Mouse (Mus musculus) lung, postnatal 0 days (tissue): ENCODE measurements around the gene Sytl3. TPM values are rescaled to one million over a fixed set of nuclear protein-coding genes. Genes with fewer than 3 reads are reported as not detected.
"Not testable (repeated sequence)": the region's sequence is repeated elsewhere in the genome, so short reads cannot be mapped to it uniquely, and the experiment has no call there.

ENCODE experiments used
- ATAC-seq: fragments of 200-750 bp; cut with Nextera tagmentation; 2 replicates; pipeline ENCODE4 v1.8.0; 2017; ENCODE audit warnings: moderate library complexity
- DNase-seq: peaks from one replicate; pipeline ENCODE4 v3.0.0-alpha.2; 2016; ENCODE audit warnings: low spot score
- H3K27ac ChIP-seq: fragments of 300-500 bp; sonication (generic); 2 replicates; pipeline ENCODE4 v1.5.1; 2014; ENCODE audit warnings: antibody characterized with exemption, mild to moderate bottlenecking, low read length, mixed read lengths
- H3K27me3 ChIP-seq: fragments of 300-500 bp; sonication (generic); replicated peaks from 2 replicates; pipeline ENCODE4 v1.6.1; 2014; ENCODE audit warnings: low read length, mixed read lengths; ENCODE audit not compliant: insufficient read depth
- H3K36me3 ChIP-seq: fragments of 300-500 bp; sonication (generic); 2 replicates; pipeline ENCODE4 v1.6.1; 2014; ENCODE audit warnings: low read length, mixed read lengths; ENCODE audit not compliant: insufficient read depth
- H3K4me1 ChIP-seq: fragments of 300-500 bp; sonication (generic); 2 replicates; pipeline ENCODE4 v1.6.1; 2014; ENCODE audit warnings: antibody characterized with exemption, low read depth, low read length, mixed read lengths; ENCODE audit not compliant: insufficient read depth
- H3K4me2 ChIP-seq: fragments of 300-500 bp; sonication (generic); replicated peaks from 2 replicates; pipeline ENCODE4 v1.6.1; 2014; ENCODE audit warnings: low read depth, mild to moderate bottlenecking, low read length, moderate library complexity, mixed read lengths
- H3K4me3 ChIP-seq: fragments of 300-500 bp; sonication (generic); 2 replicates; pipeline ENCODE4 v1.5.1; 2014; ENCODE audit warnings: low read depth, low read length
- H3K9ac ChIP-seq: fragments of 300-500 bp; sonication (generic); replicated peaks from 2 replicates; pipeline ENCODE4 v1.6.1; 2014; ENCODE audit warnings: low read depth, mild to moderate bottlenecking
- H3K9me3 ChIP-seq: fragments of 300-500 bp; sonication (generic); 2 replicates; pipeline ENCODE4 v1.6.1; 2016; ENCODE audit warnings: low read length, mixed read lengths
- CTCF ChIP-seq: IDR thresholded peaks from 2 replicates; pipeline ENCODE4 v1.5.1; 2016; ENCODE audit warnings: antibody characterized with exemption, mild to moderate bottlenecking
- EP300 ChIP-seq: IDR thresholded peaks from 2 replicates; pipeline ENCODE4 v1.6.1; 2016; ENCODE audit warnings: antibody characterized with exemption, mild to moderate bottlenecking, control low read depth
- WGBS: fragments of 180-500 bp; shearing (Covaris S2); extraction: QIAGEN DNeasy Blood & Tissue Kit; methylation state at CpG from one replicate; pipeline ENCODE4 v1.1.7; 2014; 5-methylcytosine and 5-hydroxymethylcytosine counted together
- polyA plus RNA-seq: library from polyadenylated mRNA; unstranded; fragments of >200 nt; fragmentation: Nextera tagmentation; extraction: Ambion mirVana; gene quantifications from 2 replicates; pipeline ENCODE4 v1.2.1, GENCODE M21; 2015

Gene Sytl3
- polyA plus RNA-seq, 1 experiment from 2014 or later = 0.67 TPM

GRCm38 (mm10) chr17:6713944-6714343 is 55.1 kb downstream of the Sytl3 start:
- not testable (repeated sequence) for H3K4me1 ChIP-seq, H3K27ac ChIP-seq, H3K4me2 ChIP-seq, DNase-seq, H3K27me3 ChIP-seq, H3K4me3 ChIP-seq, H3K9ac ChIP-seq, H3K9me3 ChIP-seq, H3K36me3 ChIP-seq, ATAC-seq
- 71% methylated on average over 8 of the region's 8 CpGs for WGBS

GRCm38 (mm10) chr17:6727996-6728610 is 69.2 kb downstream of the Sytl3 start:
- Histone ChIP-seq H3K36me3 (no peaks in the 10 kb centered on the region), H3K9ac (no peak overlapping the region), H3K27me3 (no peaks in the 10 kb centered on the region), H3K9me3 (no peaks in the 10 kb centered on the region), H3K27ac (no peak overlapping the region), H3K4me3 (no peak overlapping the region), H3K4me2 (no peak overlapping the region), H3K4me1 (no peaks in the 10 kb centered on the region)
- no peak for DNase-seq
- no peak for ATAC-seq
- 88% methylated on average over 12 of the region's 12 CpGs for WGBS
- TF ChIP-seq EP300 = no peak
- TF ChIP-seq CTCF = no peak

DNA sequence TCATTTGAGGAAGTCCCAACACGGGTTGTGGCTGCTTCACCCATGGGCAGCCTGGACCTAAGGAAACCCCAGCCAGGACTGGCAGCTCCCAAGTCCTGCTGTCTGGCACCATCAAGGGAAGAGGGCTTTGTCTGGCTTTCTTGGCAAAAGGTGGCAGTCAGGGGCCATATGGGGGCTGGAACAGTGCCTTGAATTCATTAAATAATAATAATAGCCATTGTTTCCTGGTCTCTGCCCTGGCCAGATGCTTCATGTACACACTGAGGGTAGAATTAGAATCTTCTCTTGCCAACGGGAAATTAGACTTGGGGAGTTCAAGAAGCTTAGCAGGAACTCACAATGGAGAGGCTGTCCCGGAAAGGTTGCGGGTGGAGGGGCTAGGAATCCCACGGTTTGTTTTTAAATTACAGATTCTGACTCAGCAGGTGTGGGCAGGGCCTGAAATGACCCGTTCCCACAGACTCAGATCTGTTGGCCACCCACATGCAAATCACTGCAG is 70.4 kb downstream of the Sytl3 start:
- Histone ChIP-seq H3K4me2 (no peak overlapping the region), H3K4me3 (no peak overlapping the region), H3K4me1 (no peaks in the 10 kb centered on the region), H3K27me3 (no peaks in the 10 kb centered on the region), H3K36me3 (no peaks in the 10 kb centered on the region), H3K9ac (no peak overlapping the region), H3K9me3 (no peaks in the 10 kb centered on the region), H3K27ac (no peak overlapping the region)
- peak; percentile 70 for DNase-seq
- ATAC-seq = peak; percentile 69
- no peak for TF ChIP-seq CTCF
- peak; percentile 77 for TF ChIP-seq EP300
- WGBS = 11% methylated on average over 6 of the region's 6 CpGs

GRCm38 (mm10) chr17:6731132-6731531 is 72.2 kb downstream of the Sytl3 start:
- DNase-seq (no peak), ATAC-seq (no peak)
- Histone ChIP-seq H3K4me2 (no peak overlapping the region), H3K9me3 (no peaks in the 10 kb centered on the region), H3K4me1 (no peaks in the 10 kb centered on the region), H3K27me3 (no peaks in the 10 kb centered on the region), H3K36me3 (no peaks in the 10 kb centered on the region), H3K27ac (no peak overlapping the region), H3K4me3 (no peak overlapping the region), H3K9ac (no peak overlapping the region)
- WGBS = 75% methylated on average over 8 of the region's 8 CpGs
- no peak for TF ChIP-seq EP300
- TF ChIP-seq CTCF = no peak

- no peaks in the 10 kb centered on the region for H3K9me3 ChIP-seq
- H3K4me1 ChIP-seq = no peaks in the 10 kb centered on the region
- TF ChIP-seq EP300 = no peak
- peak; percentile 14; the same call in 1 of the 2 replicates for TF ChIP-seq CTCF
- H3K36me3 ChIP-seq = no peaks in the 10 kb centered on the region
- WGBS = 82% methylated on average over 12 of the region's 12 CpGs
- no peak overlapping the region for H3K27ac ChIP-seq
- no peak overlapping the region for H3K4me2 ChIP-seq
- H3K27me3 ChIP-seq = no peaks in the 10 kb centered on the region
- H3K4me3 ChIP-seq = no peak overlapping the region
- ATAC-seq (no peak), DNase-seq (no peak)
- H3K9ac ChIP-seq = no peak overlapping the region
Measured at GRCm38 (mm10) chr17:6731634-6732033, 72.7 kb downstream of the Sytl3 start.

DNA sequence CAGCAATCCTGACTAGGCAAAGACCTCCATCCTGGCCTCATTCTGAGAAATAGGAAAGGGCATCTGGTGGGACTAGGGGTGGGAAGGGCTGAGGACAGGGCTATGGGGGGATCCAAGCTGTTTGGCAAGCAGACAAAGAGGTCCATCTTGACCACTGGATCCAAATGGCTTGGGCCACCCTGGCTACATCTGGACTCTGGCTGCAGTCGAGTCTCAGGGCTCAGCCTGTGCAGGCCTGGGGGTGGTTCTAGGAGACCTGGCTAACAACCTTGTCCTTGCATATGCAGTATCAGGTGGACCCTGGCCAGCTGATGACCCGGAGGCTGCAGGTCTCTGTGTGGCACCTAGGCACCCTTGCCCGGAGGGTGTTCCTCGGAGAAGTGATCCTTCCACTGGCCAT is 73.8 kb downstream of the Sytl3 start:
- DNase-seq = no peak
- H3K4me2 ChIP-seq = no peak overlapping the region
- H3K27ac ChIP-seq = no peak overlapping the region
- H3K4me1 ChIP-seq = 0 out of 2 replicates have a peak, but pooled peaks cover 5% of the 10 kb centered on the region
- H3K9me3 ChIP-seq = no peaks in the 10 kb centered on the region
- no peak overlapping the region for H3K9ac ChIP-seq
- TF ChIP-seq EP300 = no peak
- TF ChIP-seq CTCF = no peak
- H3K36me3 ChIP-seq = no peaks in the 10 kb centered on the region
- WGBS = 90% methylated on average over 4 of the region's 4 CpGs
- H3K27me3 ChIP-seq = no peaks in the 10 kb centered on the region
- no peak overlapping the region for H3K4me3 ChIP-seq
- ATAC-seq = no peak
